Mouse (Mus musculus) embryonic fibroblast, embryonic 13.5 days (primary cell): ENCODE measurements at regions not wholly inside any gene's neighbourhood (a gene's known extent, or its start where the extent isn't known, plus 50 kb on each side); places are given as distances from the start of the nearest gene placed in this dataset.

Experiments used
- CTCF ChIP-seq: IDR thresholded peaks from 2 replicates; pipeline ENCODE4 v1.5.1; 2011; ENCODE audit warnings: mild to moderate bottlenecking, control low read depth, low read length, moderate library complexity, borderline replicate concordance; ENCODE audit not compliant: insufficient read depth
- POLR2A ChIP-seq: IDR thresholded peaks from 2 replicates; pipeline ENCODE4 v1.6.1; 2011; ENCODE audit warnings: low read depth, mild to moderate bottlenecking, control low read depth, low read length, moderate library complexity

DNA sequence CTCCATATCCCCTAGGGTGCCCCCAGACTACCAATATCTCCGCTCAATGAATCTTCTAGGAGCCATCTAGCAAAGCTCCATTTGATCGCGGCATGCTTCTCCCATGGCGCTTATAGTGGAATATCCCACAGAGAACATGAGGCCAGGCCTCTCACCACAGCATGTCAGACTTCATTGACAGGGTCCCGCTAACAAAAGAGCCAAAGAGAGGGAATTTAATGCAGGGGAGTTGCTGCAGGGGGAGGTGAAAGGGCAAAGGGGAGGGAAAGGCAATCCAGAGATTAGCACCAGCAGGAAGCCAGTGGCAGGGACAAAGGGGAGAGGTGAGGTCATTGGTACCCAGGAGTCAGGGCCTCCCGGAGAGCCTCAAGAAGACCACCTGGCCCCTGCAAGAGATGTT is 424.0 kb upstream of the Smim15 start:
- TF ChIP-seq CTCF (no peak), POLR2A (no peak)
